Mouse (Mus musculus): ENCODE results near the gene Dpt. TPM values are rescaled to one million over a fixed set of nuclear protein-coding genes. Genes with fewer than 3 reads are reported as not detected.
"Not testable (repeated sequence)": the region's sequence is repeated elsewhere in the genome, so short reads cannot be mapped to it uniquely, and the experiment has no call there.

Dpt gene
- total RNA-seq (2021) = 100 to 1,000 TPM; 109 TPM

DNA sequence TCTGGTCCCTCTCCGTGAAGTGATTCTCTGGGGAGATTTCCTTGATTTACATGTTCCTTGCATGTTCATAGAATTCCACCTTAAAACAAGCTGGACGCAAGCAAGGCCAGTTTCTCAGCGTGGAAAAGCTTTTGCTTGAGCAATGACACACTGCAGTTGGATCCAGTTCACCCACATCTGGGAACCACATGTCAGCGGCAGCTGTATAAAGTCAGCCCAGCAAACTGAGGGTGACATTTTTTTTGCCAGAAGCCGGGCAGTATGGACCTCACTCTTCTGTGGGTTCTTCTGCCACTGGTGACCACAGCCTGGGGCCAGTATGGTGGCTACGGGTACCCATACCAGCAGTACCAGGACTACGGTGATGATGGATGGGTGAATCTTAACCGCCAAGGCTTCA, at the start of gene Dpt:
TSS of gene Dpt (plus strand) at position 174 of the 400 bp plus-strand sequence.
- DNase-seq = peak; percentile 68 to 69
- intact Hi-C loops (cut with DNase I) = no loop called here

DNA sequence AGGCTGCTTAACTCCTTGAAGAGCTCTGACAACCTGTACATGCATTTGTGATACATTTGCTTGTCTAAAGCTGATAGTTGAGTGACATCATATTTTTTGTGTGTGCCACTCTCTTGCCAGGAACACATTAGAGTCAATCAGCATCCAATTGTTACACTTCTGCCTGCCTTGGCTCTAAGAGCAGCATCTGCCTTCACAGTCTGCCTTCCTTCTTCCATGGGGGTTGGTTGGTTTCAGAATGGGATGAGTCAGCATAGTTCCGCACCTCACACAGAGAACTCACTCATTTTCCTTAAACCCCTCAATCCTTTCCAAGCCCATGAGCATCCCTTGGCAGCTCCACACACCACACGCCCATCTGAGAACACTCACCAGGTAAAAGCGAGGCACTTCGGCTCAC, 42.7 kb upstream of the Dpt start:
- intact Hi-C loops (cut with DNase I) = no loop called here
- no peak for DNase-seq

DNA sequence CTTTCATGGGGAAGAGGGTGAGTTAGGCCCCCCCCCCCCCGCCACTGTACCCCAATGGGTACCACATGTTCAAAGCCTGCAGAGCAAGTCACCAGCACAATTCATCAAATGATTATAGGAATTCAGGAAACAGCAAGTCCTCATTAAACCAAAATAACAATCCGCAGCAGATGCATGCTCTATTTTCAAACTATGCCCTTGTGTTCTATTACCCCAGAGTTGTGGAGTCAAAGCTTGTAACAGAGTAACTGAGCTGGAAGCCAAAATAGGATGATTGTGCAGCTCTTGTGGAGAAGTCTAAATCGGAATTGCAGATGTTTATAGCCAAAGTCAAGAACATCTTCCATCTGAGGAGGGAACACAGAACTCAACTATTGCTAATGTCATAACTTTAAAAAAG, 40.8 kb upstream of the Dpt start:
- intact Hi-C loops (cut with DNase I) = no loop called here
- no peak for DNase-seq

DNA sequence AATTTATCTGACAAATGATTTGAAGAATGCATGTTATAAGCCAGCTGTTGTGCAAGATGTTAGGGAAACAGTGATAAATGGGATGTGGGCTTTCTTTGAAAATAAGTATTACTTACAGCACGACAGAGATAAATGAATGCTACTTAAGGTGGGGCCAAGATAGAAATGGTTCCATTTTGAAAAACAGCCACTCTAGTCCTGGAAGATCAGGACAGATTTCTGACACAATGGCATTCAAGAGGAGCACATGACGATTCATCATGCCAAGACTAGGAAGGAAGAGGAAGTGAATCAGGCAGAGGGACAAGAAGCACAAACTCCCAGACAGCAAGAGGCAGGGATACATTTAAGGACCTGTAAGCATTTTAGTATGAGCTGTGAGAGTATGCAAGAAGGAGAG, 39.5 kb upstream of the Dpt start:
- intact Hi-C loops (cut with DNase I) = no loop called here
- DNase-seq = no peak

GRCm38 (mm10) chr1:164758401-164758800, 38.0 kb upstream of the Dpt start:
- no peak for DNase-seq
- intact Hi-C loops (cut with DNase I) = no loop called here

DNA sequence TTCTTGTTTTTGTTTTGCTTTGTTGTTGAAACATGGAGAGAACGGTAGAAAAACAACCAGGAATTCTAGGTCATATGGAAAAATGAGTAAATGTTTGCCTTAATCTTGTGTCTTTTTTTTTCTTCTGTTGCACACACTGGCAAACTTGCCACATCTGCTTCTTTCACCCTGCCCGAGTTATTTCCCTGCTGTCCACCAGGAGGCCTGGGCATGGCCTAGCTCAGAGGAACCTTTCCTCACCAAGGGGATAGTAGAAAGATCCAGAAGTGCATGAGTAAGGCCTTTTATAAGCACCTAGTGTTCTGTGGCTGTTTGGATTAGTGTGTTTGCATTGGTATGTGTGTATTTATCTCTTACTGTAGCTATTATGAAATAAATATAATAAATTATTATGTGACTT, 34.2 kb upstream of the Dpt start:
- peak in 1 of 2 experiments; percentile 24 for DNase-seq
- intact Hi-C loops (cut with DNase I) = no loop called here

DNA sequence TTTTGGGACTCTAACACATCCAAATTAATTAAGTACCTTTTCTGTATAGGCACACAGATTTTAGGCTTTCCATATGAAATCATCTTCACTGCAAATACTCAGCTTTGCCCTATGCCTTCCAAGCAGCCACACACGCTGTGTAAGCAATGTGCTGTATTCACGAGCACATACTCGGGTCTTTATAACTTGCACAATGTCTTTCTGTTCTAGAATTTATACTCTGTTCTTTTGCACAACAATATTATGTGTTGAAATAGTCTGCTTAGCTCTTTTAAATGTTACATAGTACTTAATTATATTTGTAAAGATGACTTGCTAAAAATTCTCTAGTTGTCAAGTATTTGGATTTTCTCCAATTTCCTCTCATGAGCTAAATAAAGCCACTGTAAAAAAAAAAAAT, 29.8 kb upstream of the Dpt start:
- DNase-seq = no peak
- intact Hi-C loops (cut with DNase I) = loop anchor here (5.0 kb wide), 3 partner anchors 309 to 399 kb away; partner anchors contain the start of gene Atp1b1

- intact Hi-C loops (cut with DNase I) = loop anchor here (2.0 kb wide), 1 partner anchor 126 kb away; no protein-coding TSS in a partner anchor
Measured at GRCm38 (mm10) chr1:164770611-164771010, 25.8 kb upstream of the Dpt start.

GRCm38 (mm10) chr1:164780851-164781510, 15.5 kb upstream of the Dpt start:
- intact Hi-C loops (cut with DNase I) = no loop called here
- DNase-seq = no peak

More at GRCm38 (mm10) chr1:164770611-164771010, 25.8 kb upstream of the Dpt start:
- peak; percentile 81 to 86 for DNase-seq

DNA sequence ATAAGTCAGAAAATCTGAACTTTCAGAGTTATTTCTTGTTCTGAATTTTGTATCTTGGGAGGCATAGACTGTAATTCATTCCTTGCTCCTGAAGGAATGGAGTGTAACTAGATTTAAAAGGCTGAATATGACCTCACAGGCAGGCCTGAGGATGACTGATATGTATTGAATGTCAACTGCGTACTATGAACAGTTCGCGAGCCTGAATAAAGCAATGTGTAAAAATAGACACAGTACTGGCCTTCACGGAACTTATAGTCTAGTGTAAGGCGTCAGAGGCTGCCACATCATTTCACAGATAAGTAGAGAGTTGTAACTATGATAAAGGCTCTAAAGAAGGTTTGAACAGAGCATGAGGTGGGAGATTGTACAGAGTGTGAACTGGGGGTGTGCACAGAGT, 10.3 kb upstream of the Dpt start:
- DNase-seq = no peak
- intact Hi-C loops (cut with DNase I) = no loop called here

DNA sequence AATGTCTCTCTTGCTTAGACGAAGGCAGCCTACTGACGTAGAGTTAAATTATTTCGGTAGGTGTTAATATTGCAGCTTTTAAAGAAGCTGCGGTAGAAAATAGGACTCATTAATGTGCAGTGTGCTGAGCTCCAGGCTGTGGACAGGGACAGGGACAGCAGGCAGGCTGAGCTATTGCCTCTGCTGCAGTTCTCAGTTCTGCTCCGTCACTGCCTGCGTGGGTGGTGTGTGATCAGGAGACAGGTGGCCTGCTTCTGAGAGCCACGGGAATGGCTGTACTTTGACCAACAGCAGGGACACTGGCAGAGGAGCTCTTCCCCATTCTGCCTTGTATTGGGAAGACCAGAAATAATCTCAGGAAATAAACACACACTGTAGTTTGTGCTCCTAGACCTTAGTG, 8.7 kb upstream of the Dpt start:
- intact Hi-C loops (cut with DNase I) = no loop called here
- no peak for DNase-seq

DNA sequence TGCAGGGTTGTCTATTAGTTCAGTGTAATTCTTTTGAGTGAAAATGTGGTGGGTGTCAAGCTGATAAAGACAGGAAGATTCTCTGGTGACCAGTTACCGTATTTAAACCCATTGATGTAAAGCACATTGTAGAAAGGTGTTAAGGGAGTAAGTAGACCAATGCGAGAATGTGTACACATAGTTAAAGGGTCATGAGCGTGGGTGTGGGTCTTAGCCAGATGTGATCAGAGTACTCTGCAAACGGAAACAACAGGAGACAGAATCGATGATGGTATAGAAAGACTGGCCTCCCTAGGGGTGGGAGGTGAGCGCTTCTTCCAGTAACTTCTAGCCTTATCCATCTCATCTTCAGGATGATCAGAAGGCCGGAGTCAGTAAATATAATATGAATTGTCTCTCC, 8.2 kb upstream of the Dpt start:
- no peak for DNase-seq
- intact Hi-C loops (cut with DNase I) = no loop called here

- intact Hi-C loops (cut with DNase I); DNase-seq: not testable (repeated sequence)
Measured at GRCm38 (mm10) chr1:164790296-164790695, 6.1 kb upstream of the Dpt start.

DNA sequence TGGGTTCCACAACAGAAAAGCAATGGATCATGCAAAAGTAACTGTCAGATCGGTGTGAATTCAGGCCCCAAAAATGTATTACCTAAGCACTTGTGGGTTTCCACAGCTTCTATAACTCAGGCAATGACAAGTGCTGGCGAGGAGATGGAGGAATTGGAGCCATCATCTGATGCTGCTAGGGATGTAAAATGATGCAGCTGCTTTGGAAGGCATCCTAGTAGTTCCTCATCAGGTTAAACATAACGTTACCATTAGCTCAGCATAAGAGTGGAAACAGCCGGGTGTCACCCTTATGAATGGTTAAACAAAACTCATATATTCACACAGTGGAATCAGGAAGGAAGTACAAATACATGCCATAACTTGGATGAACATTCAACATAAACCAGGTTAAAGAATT, 3.4 kb upstream of the Dpt start:
- DNase-seq = no peak
- intact Hi-C loops (cut with DNase I) = no loop called here

- DNase-seq = no peak
- intact Hi-C loops (cut with DNase I) = no loop called here
Measured at GRCm38 (mm10) chr1:164797746-164798285, 1.4 kb downstream of the Dpt start.

DNA sequence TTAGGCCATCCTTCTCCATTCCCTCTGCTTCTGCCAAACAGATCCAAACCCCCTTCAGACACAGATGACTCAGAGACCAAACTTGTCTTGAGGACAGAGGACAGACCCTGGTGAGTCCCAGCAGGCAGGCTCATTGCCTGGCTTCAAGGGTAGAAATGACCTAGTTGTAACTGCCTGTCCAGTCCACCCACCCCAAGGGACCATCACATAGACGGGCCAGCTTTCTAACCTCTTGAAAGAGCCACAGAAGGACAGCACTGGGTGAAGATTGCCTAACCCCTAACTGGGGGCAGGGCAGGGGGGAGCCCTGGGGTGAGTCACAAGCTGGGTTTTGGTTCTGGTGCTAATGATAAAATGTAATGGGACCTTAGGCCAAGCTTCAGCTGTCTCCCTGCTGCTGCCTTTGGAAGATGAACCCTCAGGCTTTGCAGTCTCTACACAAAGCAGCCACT, 2.1 kb downstream of the Dpt start:
- intact Hi-C loops (cut with DNase I) = no loop called here
- peak; percentile 40 to 43 for DNase-seq

GRCm38 (mm10) chr1:164799161-164799560, 2.7 kb downstream of the Dpt start:
- intact Hi-C loops (cut with DNase I) = no loop called here
- no peak for DNase-seq

- intact Hi-C loops (cut with DNase I) = no loop called here
- DNase-seq = no peak
Measured at GRCm38 (mm10) chr1:164804277-164804676, 7.8 kb downstream of the Dpt start.

DNA sequence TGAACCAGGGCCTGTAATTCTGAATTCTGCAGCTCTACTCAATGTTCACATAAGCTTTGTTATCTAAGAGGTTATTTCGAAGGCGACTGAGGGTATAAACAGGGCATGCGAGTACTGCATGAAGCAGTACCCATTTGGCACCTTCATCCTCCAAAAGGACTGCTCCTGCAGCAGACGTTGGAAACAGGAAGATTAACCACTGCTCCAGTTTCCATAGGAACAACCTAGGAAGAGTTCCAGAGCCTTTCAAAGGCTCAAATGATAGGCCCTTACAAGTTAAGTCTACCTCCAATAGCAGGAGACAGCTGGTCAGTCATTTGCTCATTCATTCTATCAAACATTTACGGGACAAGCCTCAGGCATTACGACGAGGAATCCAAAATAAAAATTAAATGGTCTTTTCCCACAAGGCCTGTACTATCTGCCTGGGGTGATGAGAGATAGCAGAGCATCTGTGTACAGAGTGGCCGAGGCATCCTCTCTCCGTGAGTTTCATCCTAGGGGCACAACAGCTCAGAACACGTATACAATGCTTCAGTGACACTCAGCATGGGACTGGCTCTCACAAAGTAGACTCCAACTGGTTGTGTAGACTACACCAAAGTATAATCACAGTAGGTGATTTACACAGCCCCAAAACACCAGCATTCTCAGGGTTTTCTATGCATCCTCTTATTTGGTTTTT, 8.4 kb downstream of the Dpt start:
- no peak for DNase-seq
- intact Hi-C loops (cut with DNase I) = no loop called here

- intact Hi-C loops (cut with DNase I) = no loop called here
- DNase-seq = peak; percentile 41 to 53
Measured at GRCm38 (mm10) chr1:164809371-164809770, 12.9 kb downstream of the Dpt start.

GRCm38 (mm10) chr1:164811296-164811695, 14.9 kb downstream of the Dpt start:
- intact Hi-C loops (cut with DNase I) = no loop called here
- DNase-seq = no peak

DNA sequence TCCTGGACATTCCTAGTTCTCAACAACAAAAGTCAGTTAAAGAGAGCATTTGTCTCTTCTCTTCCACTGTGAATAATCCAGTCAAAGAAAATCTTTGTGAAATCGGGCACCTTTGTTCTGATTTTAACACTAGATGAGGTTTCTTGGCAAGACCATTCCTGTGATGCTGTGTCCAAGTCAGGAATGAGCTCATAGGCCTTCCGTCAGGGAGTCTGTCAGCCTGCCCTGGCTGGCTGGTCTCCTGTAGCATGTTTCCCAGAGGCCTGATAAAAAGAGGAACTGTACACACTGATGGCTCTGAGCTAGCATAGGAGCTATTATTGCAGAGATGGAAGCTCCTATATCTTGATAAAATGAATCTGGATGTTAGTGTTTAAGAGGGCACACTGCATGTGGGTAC, 17.8 kb downstream of the Dpt start:
- peak in 1 of 2 experiments; percentile 27 for DNase-seq
- intact Hi-C loops (cut with DNase I) = no loop called here
